ENCODE assay signal across 8 mouse cellular contexts in genomic region chr3:148989818-148990530, GRCm38 (mm10). TPM values are rescaled to one million over a fixed set of nuclear protein-coding genes. Genes with fewer than 3 reads are reported as not detected.
DNase-seq lines count a peak whose midpoint lies in the region; ATAC-seq and TF ChIP-seq lines count a peak whose summit lies in the region.

No protein-coding gene starts in this region.

- peak overlapping the region; percentile 64 for H3K9ac ChIP-seq in liver, embryonic 11.5 days (ENCODE audit: low read depth, low read length)
- H3K9ac ChIP-seq in neural tube, embryonic 11.5 days (ENCODE audit: low read length) = peak overlapping the region; percentile 95

- no peaks in the 10 kb centered on the region for H3K36me3 ChIP-seq in embryonic facial prominence, embryonic 10.5 days (replicated peaks)
- H3K36me3 ChIP-seq in kidney, adult 2 months (ENCODE audit: control insufficient read depth, insufficient read depth, low read length) = no peaks in the 10 kb centered on the region
- H3K36me3 ChIP-seq in liver, embryonic 11.5 days (ENCODE audit: control insufficient read depth, insufficient read depth, low read length) = no peaks in the 10 kb centered on the region
- H3K36me3 ChIP-seq in neural tube, embryonic 11.5 days (ENCODE audit: control insufficient read depth, insufficient read depth, low read length) = no peaks in the 10 kb centered on the region

- H3K27ac ChIP-seq in embryonic facial prominence, embryonic 10.5 days (replicated peaks) = peak overlapping the region; percentile 98
- H3K27ac ChIP-seq in kidney, adult 2 months (ENCODE audit: insufficient read depth, low read depth, low read length) = peak overlapping the region; percentile 88
- peak overlapping the region; percentile 93 for H3K27ac ChIP-seq in liver, embryonic 11.5 days (ENCODE audit: low read depth, low read length)
- H3K27ac ChIP-seq in neural tube, embryonic 11.5 days (ENCODE audit: low read depth, low read length) = peak overlapping the region; percentile 99

- TF ChIP-seq CTCF in lung, adult 2 months (IDR thresholded peaks at IDR 0.05; ENCODE audit: insufficient read depth, low read length) = no peak
- no peak for TF ChIP-seq CTCF in kidney, adult 2 months (conservative IDR thresholded peaks at IDR 0.05; ENCODE audit: insufficient read depth, insufficient read length, low read depth, low read length)

- ATAC-seq in liver, embryonic 11.5 days (replicated peaks; ENCODE audit: low FRiP score) = peak; percentile 42
- ATAC-seq in neural tube, embryonic 11.5 days (ENCODE audit: insufficient read depth, low FRiP score, low TSS enrichment) = peak; percentile 66

- no peaks in the 10 kb centered on the region; the same call in 1 of the 2 replicates for H3K4me1 ChIP-seq in lung, adult 2 months (ENCODE audit: control insufficient read depth, insufficient read depth, low read length)
- peaks cover 44% of the 10 kb centered on the region for H3K4me1 ChIP-seq in embryonic facial prominence, embryonic 10.5 days
- peaks cover 4% of the 10 kb centered on the region; the same call in 1 of the 2 replicates for H3K4me1 ChIP-seq in kidney, adult 2 months (ENCODE audit: control insufficient read depth, insufficient read depth, low read length)
- H3K4me1 ChIP-seq in liver, embryonic 11.5 days (replicated peaks; ENCODE audit: control insufficient read depth, insufficient read depth, low read length) = peaks cover 14% of the 10 kb centered on the region
- peaks cover 9% of the 10 kb centered on the region; the same call in 1 of the 2 replicates for H3K4me1 ChIP-seq in neural tube, embryonic 11.5 days (ENCODE audit: control insufficient read depth, insufficient read depth, low read length)

- H3K9me3 ChIP-seq in embryonic facial prominence, embryonic 10.5 days = no peaks in the 10 kb centered on the region
- no peaks in the 10 kb centered on the region for H3K9me3 ChIP-seq in liver, embryonic 11.5 days (ENCODE audit: control insufficient read depth, low read length)
- H3K9me3 ChIP-seq in neural tube, embryonic 11.5 days (ENCODE audit: control insufficient read depth, low read length) = no peaks in the 10 kb centered on the region

- H3K27me3 ChIP-seq in embryonic facial prominence, embryonic 10.5 days (replicated peaks; ENCODE audit: low read depth, poor library complexity, severe bottlenecking) = no peaks in the 10 kb centered on the region
- no peaks in the 10 kb centered on the region for H3K27me3 ChIP-seq in kidney, adult 2 months (replicated peaks; ENCODE audit: control insufficient read depth, insufficient read depth, low read length)
- H3K27me3 ChIP-seq in liver, embryonic 11.5 days (replicated peaks; ENCODE audit: control insufficient read depth, insufficient read depth, low read length) = no peaks in the 10 kb centered on the region; the same call in 1 of the 2 replicates
- H3K27me3 ChIP-seq in neural tube, embryonic 11.5 days (ENCODE audit: control insufficient read depth, insufficient read depth, low read length) = no peaks in the 10 kb centered on the region

- WGBS in lung, adult 2 months = under 1% methylated on average over 48 of the region's 68 CpGs
- WGBS in embryonic facial prominence, embryonic 10.5 days = under 1% methylated on average over 65 of the region's 68 CpGs
- under 1% methylated on average over 65 of the region's 68 CpGs for WGBS in kidney, adult 2 months
- 1% methylated on average over 46 of the region's 68 CpGs for WGBS in liver, embryonic 11.5 days
- WGBS in neural tube, embryonic 11.5 days = under 1% methylated on average over 38 of the region's 68 CpGs

- TF ChIP-seq POLR2A in lung, adult 2 months (IDR thresholded peaks at IDR 0.05; ENCODE audit: borderline replicate concordance, extremely low read depth, low read depth, low read length) = no peak
- TF ChIP-seq POLR2A in kidney, adult 2 months (IDR thresholded peaks at IDR 0.05; ENCODE audit: low read depth, low read length) = no peak

- H3K4me3 ChIP-seq in lung, adult 2 months (replicated peaks; ENCODE audit: extremely low read depth, low read depth, low read length) = peak overlapping the region; percentile 84
- peak overlapping the region; percentile 98 for H3K4me3 ChIP-seq in embryonic facial prominence, embryonic 10.5 days
- H3K4me3 ChIP-seq in kidney, adult 2 months (ENCODE audit: insufficient read depth, low read depth, low read length) = peak overlapping the region; percentile 80
- peak overlapping the region; percentile 80 for H3K4me3 ChIP-seq in liver, embryonic 11.5 days (ENCODE audit: low read depth, low read length)
- H3K4me3 ChIP-seq in neural tube, embryonic 11.5 days (ENCODE audit: low read depth, low read length) = peak overlapping the region; percentile 84

- H3K4me2 ChIP-seq in liver, embryonic 11.5 days = peak overlapping the region; percentile 95
- peak overlapping the region; percentile 69 for H3K4me2 ChIP-seq in neural tube, embryonic 11.5 days (ENCODE audit: low read depth)

- peak; percentile 69 for DNase-seq in lung, adult 2 months
- DNase-seq in lung, postnatal 14 days = no peak
- peak; percentile 89 for DNase-seq in embryonic facial prominence, embryonic 10.5 days (ENCODE audit: low spot score)
- DNase-seq in heart, adult 8-10 months (ENCODE audit: low spot score) = peak; percentile 51
- peak; percentile 75 for DNase-seq in kidney, adult 2 months
- peak; percentile 83 for DNase-seq in liver, embryonic 11.5 days (ENCODE audit: low spot score)
- peak; percentile 85 for DNase-seq in neural tube, embryonic 11.5 days (ENCODE audit: low spot score)
- peak; percentile 14 for DNase-seq in thymus, postnatal 25 days

RNA-seq across cellular contexts. Expression of gene Adgrl2, which starts 0.4 kb away (rescaled TPM):
- 92.7 and 94.3 TPM in 2 replicates for polyA plus RNA-seq in lung, adult 2 months (2012; rRNA removed)
- polyA plus RNA-seq in embryonic facial prominence, embryonic 10.5 days (2016; fragmentation: Nextera tagmentation; extraction: Ambion mirVana) = 74.0 and 77.6 TPM in 2 replicates
- total RNA-seq in heart, adult 8-10 months (2022) = 10 to 100 TPM; 49.7 to 58.2 (median 51.3) TPM
- 22.4 and 25.7 TPM in 2 replicates for polyA plus RNA-seq in kidney, adult 2 months (2012; rRNA removed)
- 27.4 and 27.7 TPM in 2 replicates for polyA plus RNA-seq in liver, embryonic 11.5 days (2014; fragmentation: Nextera tagmentation; extraction: Ambion mirVana)
- polyA plus RNA-seq in neural tube, embryonic 11.5 days (2014; fragmentation: Nextera tagmentation; extraction: Ambion mirVana) = 85.0 and 86.5 TPM in 2 replicates
